Mouse (Mus musculus) stomach, embryonic 14.5 days (tissue): Measurements from ENCODE around the gene Wdr17. TPM values are rescaled to one million over a fixed set of nuclear protein-coding genes. Genes with fewer than 3 reads are reported as not detected.
"Not testable (repeated sequence)": the region's sequence is repeated elsewhere in the genome, so short reads cannot be mapped to it uniquely, and the experiment has no call there.

Experiments used
- ATAC-seq: fragments of 200-750 bp; cut with Nextera tagmentation; 2 replicates; pipeline ENCODE4 v1.8.0; 2017; ENCODE audit warnings: low read depth, moderate TSS enrichment; ENCODE audit not compliant: insufficient number of reproducible peaks, insufficient read depth, low FRiP score
- H3K27ac ChIP-seq: fragments of 300-500 bp; sonication (generic); 2 replicates; pipeline ENCODE4 v1.5.1; 2014; ENCODE audit warnings: mild to moderate bottlenecking, low read length, moderate library complexity, mixed read lengths
- H3K27me3 ChIP-seq: fragments of 300-500 bp; sonication (generic); 2 replicates; pipeline ENCODE4 v1.6.1; 2014; ENCODE audit warnings: low read length, control low read depth, mixed read lengths; ENCODE audit not compliant: control insufficient read depth, insufficient read depth
- H3K36me3 ChIP-seq: fragments of 300-500 bp; sonication (generic); 2 replicates; pipeline ENCODE4 v1.6.1; 2014; ENCODE audit warnings: mild to moderate bottlenecking, control low read depth, low read length, moderate library complexity, mixed read lengths; ENCODE audit not compliant: control insufficient read depth, insufficient read depth
- H3K4me1 ChIP-seq: fragments of 300-500 bp; sonication (generic); 2 replicates; pipeline ENCODE4 v1.6.1; 2014; ENCODE audit warnings: low read length, control low read depth, mixed read lengths; ENCODE audit not compliant: control insufficient read depth, insufficient read depth
- H3K4me2 ChIP-seq: fragments of 300-500 bp; sonication (generic); replicated peaks from 2 replicates; pipeline ENCODE4 v1.6.1; 2014; ENCODE audit warnings: low read depth, low read length, control low read depth
- H3K4me3 ChIP-seq: fragments of 300-500 bp; sonication (generic); 2 replicates; pipeline ENCODE4 v1.5.1; 2014; ENCODE audit warnings: low read depth, low read length, control low read depth
- H3K9ac ChIP-seq: fragments of 300-500 bp; sonication (generic); replicated peaks from 2 replicates; pipeline ENCODE4 v1.6.1; 2014; ENCODE audit warnings: low read depth, mild to moderate bottlenecking, control low read depth, low read length, moderate library complexity, mixed read lengths
- H3K9me3 ChIP-seq: fragments of 300-500 bp; sonication (generic); 2 replicates; pipeline ENCODE4 v1.6.1; 2016; ENCODE audit warnings: low read depth, low read length, control low read depth; ENCODE audit not compliant: control insufficient read depth
- WGBS: fragments of 180-500 bp; shearing (Covaris S2); extraction: QIAGEN DNeasy Blood & Tissue Kit; methylation state at CpG from one replicate; pipeline ENCODE4 v1.1.7; 2014; 5-methylcytosine and 5-hydroxymethylcytosine counted together
- polyA plus RNA-seq: library from polyadenylated mRNA; unstranded; fragments of >200 nt; fragmentation: Nextera tagmentation; extraction: Ambion mirVana; gene quantifications from 2 replicates; pipeline ENCODE4 v1.2.1, GENCODE M21; 2014

The Wdr17 gene
- polyA plus RNA-seq, 1 experiment from 2014 or later = 1.4 TPM

- Histone ChIP-seq H3K27ac (no peak overlapping the region), H3K27me3 (no peaks in the 10 kb centered on the region), H3K36me3 (no peaks in the 10 kb centered on the region), H3K9me3 (no peaks in the 10 kb centered on the region), H3K4me2 (no peak overlapping the region), H3K4me3 (no peak overlapping the region), H3K4me1 (no peaks in the 10 kb centered on the region), H3K9ac (no peak overlapping the region)
- 75% methylated on average over 3 of the region's 3 CpGs for WGBS
- ATAC-seq = no peak
These were observed 219.2 kb downstream of the Wdr17 start for GRCm38 (mm10) chr8:54667756-54668155.

- no peaks in the 10 kb centered on the region for H3K9me3 ChIP-seq
These were observed 226.3 kb downstream of the Wdr17 start for GRCm38 (mm10) chr8:54660675-54661074.

GRCm38 (mm10) chr8:54659703-54660102 lies 227.3 kb downstream of the Wdr17 start:
- Histone ChIP-seq H3K36me3 (no peaks in the 10 kb centered on the region), H3K4me1 (no peaks in the 10 kb centered on the region), H3K9me3 (no peaks in the 10 kb centered on the region), H3K4me3 (no peak overlapping the region), H3K27ac (no peak overlapping the region), H3K27me3 (no peaks in the 10 kb centered on the region), H3K4me2 (no peak overlapping the region), H3K9ac (no peak overlapping the region)
- ATAC-seq = no peak
- WGBS = 85% methylated on average over 2 of the region's 2 CpGs

More at GRCm38 (mm10) chr8:54660675-54661074, 226.3 kb downstream of the Wdr17 start:
- H3K27me3 ChIP-seq = no peaks in the 10 kb centered on the region
- 31% methylated on average over 5 of the region's 5 CpGs for WGBS
- H3K9ac ChIP-seq = no peak overlapping the region
- no peak overlapping the region for H3K4me3 ChIP-seq
- ATAC-seq = no peak
- no peaks in the 10 kb centered on the region for H3K36me3 ChIP-seq
- no peak overlapping the region for H3K27ac ChIP-seq
- no peak overlapping the region for H3K4me2 ChIP-seq
- H3K4me1 ChIP-seq = no peaks in the 10 kb centered on the region

GRCm38 (mm10) chr8:54638634-54639033 lies 248.3 kb downstream of the Wdr17 start:
- H3K9ac ChIP-seq = no peak overlapping the region
- no peaks in the 10 kb centered on the region for H3K36me3 ChIP-seq
- H3K4me2 ChIP-seq = no peak overlapping the region
- H3K4me3 ChIP-seq = no peak overlapping the region
- no peak overlapping the region for H3K27ac ChIP-seq
- no peaks in the 10 kb centered on the region for H3K27me3 ChIP-seq
- WGBS = 72% methylated on average over 4 of the region's 4 CpGs
- no peaks in the 10 kb centered on the region for H3K4me1 ChIP-seq
- H3K9me3 ChIP-seq = no peaks in the 10 kb centered on the region
- no peak for ATAC-seq

- not testable (repeated sequence) for ATAC-seq, H3K4me2 ChIP-seq, H3K4me1 ChIP-seq, H3K27me3 ChIP-seq, H3K4me3 ChIP-seq, H3K9ac ChIP-seq, H3K36me3 ChIP-seq, H3K27ac ChIP-seq, H3K9me3 ChIP-seq
- WGBS = 88% methylated on average over 17 of the region's 17 CpGs
These were observed 270.3 kb downstream of the Wdr17 start for GRCm38 (mm10) chr8:54616710-54617109.

GRCm38 (mm10) chr8:54610238-54610637 lies 276.7 kb downstream of the Wdr17 start:
- Histone ChIP-seq H3K9ac (no peak overlapping the region), H3K9me3 (no peaks in the 10 kb centered on the region), H3K4me1 (no peaks in the 10 kb centered on the region), H3K36me3 (no peaks in the 10 kb centered on the region), H3K27ac (no peak overlapping the region), H3K27me3 (no peaks in the 10 kb centered on the region), H3K4me2 (no peak overlapping the region), H3K4me3 (no peak overlapping the region)
- ATAC-seq = no peak
- WGBS = 69% methylated on average over 4 of the region's 4 CpGs

GRCm38 (mm10) chr8:54609336-54609735 lies 277.6 kb downstream of the Wdr17 start:
- H3K9ac ChIP-seq = no peak overlapping the region
- no peaks in the 10 kb centered on the region for H3K9me3 ChIP-seq
- H3K4me2 ChIP-seq = no peak overlapping the region
- H3K4me1 ChIP-seq = no peaks in the 10 kb centered on the region
- no peak for ATAC-seq
- H3K4me3 ChIP-seq = no peak overlapping the region
- 85% methylated on average over 2 of the region's 2 CpGs for WGBS
- no peaks in the 10 kb centered on the region for H3K36me3 ChIP-seq
- no peak overlapping the region for H3K27ac ChIP-seq
- H3K27me3 ChIP-seq = no peaks in the 10 kb centered on the region

- Histone ChIP-seq H3K27ac (no peak overlapping the region), H3K4me3 (no peak overlapping the region), H3K9me3 (no peaks in the 10 kb centered on the region), H3K9ac (no peak overlapping the region), H3K27me3 (no peaks in the 10 kb centered on the region), H3K4me2 (no peak overlapping the region), H3K4me1 (no peaks in the 10 kb centered on the region; the same call in 1 of the 2 replicates), H3K36me3 (no peaks in the 10 kb centered on the region)
- WGBS = 78% methylated on average over 4 of the region's 4 CpGs
- no peak for ATAC-seq
These were observed 283.5 kb downstream of the Wdr17 start for GRCm38 (mm10) chr8:54603440-54603839.

- WGBS = 7% methylated on average over 21 of the region's 21 CpGs
- Histone ChIP-seq H3K36me3 (no peaks in the 10 kb centered on the region), H3K27ac (no peak within 1 kb of the TSS), H3K9me3 (no peaks in the 10 kb centered on the region), H3K4me2 (peak within 1 kb of the TSS; percentile 51), H3K27me3 (no peaks in the 10 kb centered on the region), H3K9ac (no peak within 1 kb of the TSS), H3K4me1 (no peaks in the 10 kb centered on the region; the same call in 1 of the 2 replicates), H3K4me3 (peak within 1 kb of the TSS; percentile 13; the same call in 1 of the 2 replicates)
- peak; percentile 89 for ATAC-seq
These were observed 286.2 kb downstream of the Wdr17 start, which contains the start of gene Spata4 for GRCm38 (mm10) chr8:54600671-54601251. TSS of gene Spata4 (plus strand) at chr8:54600781.
